Mouse (Mus musculus): ENCODE results near the gene Pnp. TPM values are rescaled to one million over a fixed set of nuclear protein-coding genes. Genes with fewer than 3 reads are reported as not detected.
"Not testable (repeated sequence)": the region's sequence is repeated elsewhere in the genome, so short reads cannot be mapped to it uniquely, and the experiment has no call there.

The Pnp gene
- total and polyA plus RNA-seq, 2 experiments from 2014 or later, result 14.4 to 35.9 TPM

- no peak overlapping the region for H3K4me3 ChIP-seq (ENCODE audit: low read depth, low read length)
- H3K4me1 ChIP-seq (ENCODE audit: insufficient read depth, low read length), result no peaks in the 10 kb centered on the region; the same call in 1 of the 2 replicates
- peak; percentile 21 for DNase-seq (ENCODE audit: low spot score)
- H3K27me3 ChIP-seq (ENCODE audit: insufficient read depth, low read length), result no peaks in the 10 kb centered on the region
- H3K36me3 ChIP-seq (ENCODE audit: insufficient read depth, low read length), result no peaks in the 10 kb centered on the region
- H3K4me2 ChIP-seq (ENCODE audit: low read depth, low read length, poor library complexity, severe bottlenecking), result no peak overlapping the region
- TF ChIP-seq CTCF (IDR thresholded peaks at IDR 0.05), result peak; percentile 42
- no peak for ATAC-seq (ENCODE audit: low FRiP score)
- no peaks in the 10 kb centered on the region for H3K9me3 ChIP-seq (ENCODE audit: low read length)
- no peak overlapping the region for H3K9ac ChIP-seq (replicated peaks; ENCODE audit: low read length, poor library complexity, severe bottlenecking)
- 13% methylated on average over 9 of the region's 9 CpGs for WGBS
- no peak overlapping the region for H3K27ac ChIP-seq (ENCODE audit: low read depth, low read length)
Measured at GRCm38 (mm10) chr14:50976674-50977073, 45.8 kb downstream of the Pnp start.

- not testable (repeated sequence) for H3K36me3 ChIP-seq (ENCODE audit: insufficient read depth, low read length); H3K27me3 ChIP-seq (ENCODE audit: insufficient read depth, low read length); ATAC-seq (ENCODE audit: low FRiP score); DNase-seq (ENCODE audit: low spot score); H3K4me3 ChIP-seq (ENCODE audit: low read depth, low read length); H3K4me1 ChIP-seq (ENCODE audit: insufficient read depth, low read length); H3K9ac ChIP-seq (replicated peaks; ENCODE audit: low read length, poor library complexity, severe bottlenecking); H3K9me3 ChIP-seq (ENCODE audit: low read length); H3K4me2 ChIP-seq (ENCODE audit: low read depth, low read length, poor library complexity, severe bottlenecking); H3K27ac ChIP-seq (ENCODE audit: low read depth, low read length)
- WGBS, result 94% methylated on average over 6 of the region's 6 CpGs
Measured at GRCm38 (mm10) chr14:50978451-50978850, 47.6 kb downstream of the Pnp start.

DNA sequence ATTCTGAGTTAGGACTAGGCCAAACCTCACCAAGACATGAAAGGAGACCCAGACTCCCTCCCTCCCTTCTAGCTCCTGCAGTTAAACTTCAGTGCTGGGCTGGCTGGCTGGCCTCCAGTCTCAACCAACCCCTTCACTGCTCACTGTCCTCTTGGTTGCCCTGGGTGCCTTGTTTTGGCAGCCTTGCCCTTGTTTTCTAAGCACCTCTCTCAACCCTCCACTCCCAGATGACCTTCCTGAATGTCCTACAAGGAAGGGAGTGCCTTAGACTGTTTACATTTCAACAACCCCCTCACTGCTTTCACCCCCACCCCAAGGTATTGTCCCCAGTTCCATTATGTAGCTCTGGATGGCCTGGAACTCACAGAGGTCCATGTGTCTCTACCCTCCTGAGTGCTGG, 48.7 kb downstream of the Pnp start:
- DNase-seq (ENCODE audit: low spot score), result no peak
- no peak overlapping the region for H3K27ac ChIP-seq (ENCODE audit: low read depth, low read length)
- no peaks in the 10 kb centered on the region; the same call in 1 of the 2 replicates for H3K4me1 ChIP-seq (ENCODE audit: insufficient read depth, low read length)
- H3K4me2 ChIP-seq (ENCODE audit: low read depth, low read length, poor library complexity, severe bottlenecking), result no peak overlapping the region
- H3K36me3 ChIP-seq (ENCODE audit: insufficient read depth, low read length), result no peaks in the 10 kb centered on the region
- no peak overlapping the region for H3K9ac ChIP-seq (replicated peaks; ENCODE audit: low read length, poor library complexity, severe bottlenecking)
- ATAC-seq (ENCODE audit: low FRiP score), result no peak
- TF ChIP-seq CTCF (IDR thresholded peaks at IDR 0.05), result no peak
- H3K4me3 ChIP-seq (ENCODE audit: low read depth, low read length), result no peak overlapping the region
- no peaks in the 10 kb centered on the region for H3K27me3 ChIP-seq (ENCODE audit: insufficient read depth, low read length)
- no peaks in the 10 kb centered on the region for H3K9me3 ChIP-seq (ENCODE audit: low read length)

GRCm38 (mm10) chr14:50981207-50981606, 50.3 kb downstream of the Pnp start:
- H3K4me1 ChIP-seq (ENCODE audit: insufficient read depth, low read length), result no peaks in the 10 kb centered on the region
- TF ChIP-seq CTCF (IDR thresholded peaks at IDR 0.05), result no peak
- WGBS, result 48% methylated on average over 2 of the region's 2 CpGs
- H3K9ac ChIP-seq (replicated peaks; ENCODE audit: low read length, poor library complexity, severe bottlenecking), result no peak overlapping the region
- DNase-seq (ENCODE audit: low spot score), result no peak
- no peaks in the 10 kb centered on the region for H3K27me3 ChIP-seq (ENCODE audit: insufficient read depth, low read length)
- no peak overlapping the region for H3K27ac ChIP-seq (ENCODE audit: low read depth, low read length)
- H3K9me3 ChIP-seq (ENCODE audit: low read length), result no peaks in the 10 kb centered on the region
- H3K36me3 ChIP-seq (ENCODE audit: insufficient read depth, low read length), result no peaks in the 10 kb centered on the region
- H3K4me2 ChIP-seq (ENCODE audit: low read depth, low read length, poor library complexity, severe bottlenecking), result no peak overlapping the region
- no peak for ATAC-seq (ENCODE audit: low FRiP score)
- no peak overlapping the region for H3K4me3 ChIP-seq (ENCODE audit: low read depth, low read length)

GRCm38 (mm10) chr14:50981837-50982236, 51.0 kb downstream of the Pnp start:
- no peak for ATAC-seq (ENCODE audit: low FRiP score)
- 87% methylated on average over 5 of the region's 5 CpGs for WGBS
- Histone ChIP-seq H3K4me3 (ENCODE audit: low read depth, low read length) (no peak overlapping the region), H3K4me2 (ENCODE audit: low read depth, low read length, poor library complexity, severe bottlenecking) (no peak overlapping the region), H3K27me3 (ENCODE audit: insufficient read depth, low read length) (no peaks in the 10 kb centered on the region), H3K4me1 (ENCODE audit: insufficient read depth, low read length) (no peaks in the 10 kb centered on the region), H3K9me3 (ENCODE audit: low read length) (no peaks in the 10 kb centered on the region), H3K27ac (ENCODE audit: low read depth, low read length) (no peak overlapping the region), H3K9ac (replicated peaks; ENCODE audit: low read length, poor library complexity, severe bottlenecking) (no peak overlapping the region), H3K36me3 (ENCODE audit: insufficient read depth, low read length) (no peaks in the 10 kb centered on the region)
- TF ChIP-seq CTCF (IDR thresholded peaks at IDR 0.05), result no peak
- no peak for DNase-seq (ENCODE audit: low spot score)

- DNase-seq (ENCODE audit: low spot score) (no peak), ATAC-seq (ENCODE audit: low FRiP score) (no peak)
- Histone ChIP-seq H3K36me3 (ENCODE audit: insufficient read depth, low read length) (no peaks in the 10 kb centered on the region), H3K4me2 (ENCODE audit: low read depth, low read length, poor library complexity, severe bottlenecking) (no peak overlapping the region), H3K4me3 (ENCODE audit: low read depth, low read length) (no peak overlapping the region), H3K27me3 (ENCODE audit: insufficient read depth, low read length) (no peaks in the 10 kb centered on the region), H3K9me3 (ENCODE audit: low read length) (no peaks in the 10 kb centered on the region), H3K4me1 (ENCODE audit: insufficient read depth, low read length) (no peaks in the 10 kb centered on the region), H3K27ac (ENCODE audit: low read depth, low read length) (no peak overlapping the region), H3K9ac (replicated peaks; ENCODE audit: low read length, poor library complexity, severe bottlenecking) (no peak overlapping the region)
- WGBS, result 82% methylated on average over 2 of the region's 2 CpGs
- TF ChIP-seq CTCF (IDR thresholded peaks at IDR 0.05), result no peak
Measured at GRCm38 (mm10) chr14:50987668-50988067, 56.8 kb downstream of the Pnp start.

All from midbrain, postnatal 0 days (tissue).